Mouse (Mus musculus) left cerebral cortex, postnatal 14 days (tissue): ENCODE data around the gene Cops6. TPM values are rescaled to one million over a fixed set of nuclear protein-coding genes. Genes with fewer than 3 reads are reported as not detected.

Experiments used
- DNase-seq, 2 experiments: peaks; one replicate each; pipeline ENCODE4 v3.0.0; 2021 to 2022; ENCODE audit warnings: low spot score in 2 of 2, mixed read lengths in 1 of 2
- intact Hi-C: fragments of 180-260 bp; cut with DNase I; formaldehyde crosslinking; loops from one replicate; pipeline ENCODE4 v1.15.1; 2025
- long read RNA-seq, 2 experiments: library from polyadenylated mRNA; stranded (forward); transcript quantifications; one replicate each; pipeline ENCODE4 v2.0.0; 2021
- total RNA-seq, 2 experiments: library from RNA; stranded (reverse); gene quantifications; 2 replicates each; pipeline ENCODE4 v1.2.3; 2021

Gene Cops6
- total RNA-seq, result 100 to 1,000 TPM; 137 to 142 TPM
- long read RNA-seq, experiment 1, transcript Cops6-202 (10 exons, 1,098 nt), result minor isoform, 12 of 331 reads
- long read RNA-seq, experiment 1, transcript Cops6-201 (10 exons, 1,787 nt), result major isoform, 292 of 331 reads
- long read RNA-seq, experiment 1, partial matches to known transcripts, result 18 of 331 reads
- long read RNA-seq, experiment 1, other reads (novel, unspliced or antisense), result 9 of 331 reads
- long read RNA-seq, experiment 2, transcript Cops6-202 (10 exons, 1,098 nt), result minor isoform, 8 of 261 reads
- long read RNA-seq, experiment 2, transcript Cops6-201 (10 exons, 1,787 nt), result major isoform, 238 of 261 reads
- long read RNA-seq, experiment 2, partial matches to known transcripts, result 11 of 261 reads
- long read RNA-seq, experiment 2, other reads (novel, unspliced or antisense), result 4 of 261 reads

DNA sequence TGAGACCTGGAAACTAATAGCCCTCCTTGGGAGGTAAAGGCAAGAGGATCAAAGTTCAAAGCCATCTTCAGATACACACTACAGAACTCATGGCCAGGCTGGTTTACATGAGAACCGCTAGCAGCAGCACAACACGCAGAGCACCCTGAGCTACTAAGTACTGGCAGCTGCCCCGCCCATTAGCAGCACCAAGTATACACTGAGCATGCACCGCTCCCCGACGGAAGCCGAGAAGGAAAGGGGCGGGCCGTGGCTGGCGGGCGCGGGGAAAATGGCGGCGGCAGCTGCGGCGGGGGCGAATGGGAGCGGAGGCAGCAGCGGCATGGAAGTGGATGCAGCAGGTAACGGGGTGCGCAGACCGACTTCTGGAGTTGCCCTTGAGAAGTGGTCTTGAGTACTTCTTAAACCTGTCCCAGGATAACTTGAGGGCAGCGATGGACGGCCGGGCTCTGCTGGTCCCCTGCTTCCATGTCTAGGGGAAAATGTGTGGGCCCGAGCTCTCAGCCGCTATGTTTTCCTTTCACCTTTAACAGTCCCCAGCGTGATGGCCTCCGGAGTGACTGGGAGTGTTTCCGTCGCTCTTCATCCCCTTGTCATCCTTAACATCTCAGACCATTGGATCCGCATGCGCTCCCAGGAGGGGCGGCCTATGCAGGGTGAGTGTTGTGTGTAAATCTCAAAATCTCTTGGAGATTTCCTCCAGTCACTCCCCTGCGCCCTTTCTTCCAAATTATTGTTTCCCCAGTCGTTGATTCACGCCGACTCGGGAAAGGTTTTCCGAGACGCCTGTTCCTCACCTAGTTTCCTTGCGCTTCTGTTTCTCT lies at the start of gene Cops6:
Gene Cops6, plus strand, starts transcription at position 230 of the 824 bp plus-strand sequence.
- peak; percentile 94 to 95 for DNase-seq
- intact Hi-C loops, result loop anchor here (1.0 kb wide), 1 partner anchor 26 kb away; the partner anchor contains the start of genes Cnpy4 and Taf6

DNA sequence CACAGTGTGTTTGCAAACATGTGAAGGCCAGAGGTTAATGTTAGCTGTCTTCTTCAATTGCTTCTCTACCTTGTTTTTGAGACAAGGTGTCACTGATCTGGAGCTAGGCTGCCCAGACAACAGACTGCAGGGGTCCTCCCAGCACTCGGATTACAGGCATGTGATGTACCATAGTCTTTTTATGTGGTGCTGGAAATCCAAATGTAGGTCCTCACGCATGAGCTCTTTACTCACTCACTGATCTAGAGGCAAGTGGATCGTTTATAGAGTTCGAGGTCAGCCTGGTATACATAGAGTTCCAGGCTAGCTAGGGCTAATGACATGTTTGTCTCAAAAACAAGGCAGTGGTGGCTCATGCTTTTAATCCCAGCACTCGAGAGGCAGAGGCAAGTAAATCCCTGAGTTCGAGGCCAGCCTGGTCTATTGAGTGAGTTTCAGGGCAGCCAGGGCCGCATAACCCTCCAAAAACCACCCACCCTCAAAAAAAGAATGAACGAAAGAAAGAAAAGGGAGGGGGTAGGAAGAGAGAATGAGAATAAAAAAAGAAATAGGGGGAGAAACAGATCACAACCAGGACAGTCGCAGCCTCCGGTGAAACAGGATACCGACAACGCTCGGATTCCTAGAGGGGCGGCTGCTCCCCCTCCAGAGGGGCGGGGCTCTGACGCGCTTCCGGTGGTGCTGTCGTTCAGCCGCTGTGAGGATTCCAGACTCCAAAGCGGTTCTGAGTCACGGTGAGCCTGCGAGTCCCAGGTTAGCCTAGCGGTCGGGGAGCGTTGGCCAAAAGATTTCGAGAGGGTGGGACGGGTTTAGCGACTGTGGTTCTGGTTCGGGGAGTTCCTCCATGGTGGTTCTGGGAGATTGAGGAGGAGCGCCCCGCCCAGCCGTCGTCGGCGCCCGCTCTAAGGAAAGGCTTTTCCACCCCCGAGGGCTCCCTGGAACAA lies 44.3 kb upstream of the Cops6 start, which contains the start of gene Zscan21:
Gene Zscan21, plus strand, starts transcription at position 649 of the 944 bp plus-strand sequence.
- DNase-seq, result peak; percentile 86 to 88
- intact Hi-C loops, result loop anchor here (10.0 kb wide), 2 partner anchors 232 to 332 kb away; partner anchors contain the start of genes Mepce and Zcwpw1

DNA sequence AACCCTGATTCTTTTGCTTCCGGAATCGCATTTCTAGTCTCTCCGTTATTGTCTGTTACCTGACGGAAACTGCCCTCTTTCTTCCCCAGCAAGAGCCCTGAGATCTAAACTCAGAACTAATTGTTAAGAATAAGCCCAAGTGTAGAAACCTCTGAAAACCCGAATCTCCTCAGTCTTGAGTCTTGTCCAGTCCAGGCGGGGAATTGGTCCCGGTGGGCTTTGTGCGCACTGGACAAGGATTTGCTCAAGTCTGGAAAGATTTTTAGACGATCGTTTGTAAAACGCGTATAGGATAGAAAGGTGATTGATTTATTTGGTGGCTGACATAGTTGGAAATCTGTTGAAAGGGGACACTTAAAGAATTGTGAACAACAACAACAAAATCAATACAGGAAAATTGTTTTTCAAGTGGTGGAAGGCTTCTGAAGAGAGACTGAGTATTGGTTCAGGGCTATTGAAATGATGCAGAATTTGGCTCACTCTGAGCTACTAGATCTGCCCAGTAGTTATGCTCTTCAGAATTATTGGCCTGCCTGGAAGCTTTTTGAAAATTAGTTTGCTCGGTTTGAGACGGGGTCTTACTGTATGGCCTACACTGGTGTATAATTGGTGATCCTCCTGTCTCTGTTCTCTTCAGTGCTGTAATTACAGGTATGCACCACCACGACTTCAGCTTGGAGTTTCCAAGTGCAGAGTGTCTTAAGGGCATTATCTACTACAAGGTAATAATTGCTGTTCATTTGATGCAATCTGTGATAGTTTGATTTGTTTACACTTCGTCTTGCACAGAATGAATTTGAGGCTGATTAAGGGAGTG lies 43.5 kb upstream of the Cops6 start:
- no peak for DNase-seq
- intact Hi-C loops, result loop anchor here (10.0 kb wide), 2 partner anchors 233 to 333 kb away; partner anchors contain the start of genes Mepce and Zcwpw1

DNA sequence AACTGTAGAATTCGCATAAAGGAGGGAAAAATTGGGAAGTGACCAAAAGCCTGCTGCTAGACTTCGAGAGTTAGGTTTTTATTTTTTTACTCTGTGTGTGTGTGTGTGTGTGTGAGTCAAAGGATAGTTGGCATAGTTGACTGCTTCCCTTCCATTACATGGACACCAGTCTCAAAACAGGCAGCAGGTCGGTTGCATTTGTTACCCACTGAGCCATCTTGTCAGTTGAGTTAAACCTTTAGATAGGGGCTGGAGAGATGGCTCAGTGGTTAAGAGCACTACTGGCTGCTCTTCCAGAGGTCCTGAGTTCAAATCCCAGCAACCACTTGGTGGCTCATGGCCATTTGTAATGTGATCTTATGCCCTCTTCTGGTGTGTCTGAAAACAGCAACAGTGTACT lies 42.8 kb upstream of the Cops6 start:
- intact Hi-C loops, result loop anchor here (10.0 kb wide), 2 partner anchors 233 to 333 kb away; partner anchors contain the start of genes Mepce and Zcwpw1
- DNase-seq, result no peak

DNA sequence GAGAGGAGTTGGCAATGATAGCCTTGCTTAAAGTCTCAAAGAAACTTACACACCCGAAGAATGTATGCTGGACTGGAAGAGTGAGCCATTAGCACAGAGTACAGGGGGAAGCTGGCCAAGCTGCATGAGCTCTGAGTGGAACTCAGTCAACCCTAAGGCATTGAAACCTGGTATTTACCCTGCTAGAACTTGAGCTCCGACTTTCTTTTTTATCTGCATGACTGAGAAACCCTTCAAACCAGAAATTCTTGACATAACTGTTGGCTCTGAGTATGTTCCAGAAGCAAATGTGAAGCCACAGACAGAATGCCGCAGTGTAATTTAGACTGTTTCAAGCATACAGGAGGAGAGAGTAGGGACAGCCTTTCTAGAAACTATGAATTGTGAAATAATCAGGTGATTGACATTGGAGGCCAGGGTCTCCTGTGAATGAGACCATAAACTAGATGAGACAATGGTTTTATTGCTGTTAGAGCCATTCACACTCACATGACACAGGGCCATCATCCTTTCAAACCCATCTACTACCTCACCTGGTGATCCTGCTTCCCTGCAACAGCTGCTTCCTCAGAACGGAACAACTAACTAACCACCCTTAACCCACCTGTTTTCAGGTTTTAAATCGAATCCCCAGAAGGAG lies 28.3 kb upstream of the Cops6 start:
- no peak for DNase-seq
- intact Hi-C loops, result no loop called here

DNA sequence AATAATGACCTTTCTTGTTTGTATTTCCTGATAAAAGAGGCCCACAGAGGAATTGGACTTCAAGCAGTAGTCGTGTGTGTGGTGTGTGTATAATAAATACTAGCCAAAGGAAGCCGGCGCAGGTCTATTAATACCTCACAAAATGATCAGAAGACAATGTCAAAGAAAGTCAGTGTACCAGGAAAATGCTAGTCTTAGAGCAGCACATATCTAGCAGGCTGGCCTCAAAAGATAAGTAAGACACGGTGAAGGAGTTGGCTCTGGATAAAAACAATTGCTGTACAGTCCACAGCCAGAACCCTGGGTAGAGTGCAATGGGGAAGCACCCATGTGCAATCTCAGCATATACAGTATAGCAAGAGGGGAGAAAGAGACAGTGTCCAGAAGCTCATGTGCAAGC lies 23.6 kb upstream of the Cops6 start:
- intact Hi-C loops, result no loop called here
- DNase-seq, result no peak

DNA sequence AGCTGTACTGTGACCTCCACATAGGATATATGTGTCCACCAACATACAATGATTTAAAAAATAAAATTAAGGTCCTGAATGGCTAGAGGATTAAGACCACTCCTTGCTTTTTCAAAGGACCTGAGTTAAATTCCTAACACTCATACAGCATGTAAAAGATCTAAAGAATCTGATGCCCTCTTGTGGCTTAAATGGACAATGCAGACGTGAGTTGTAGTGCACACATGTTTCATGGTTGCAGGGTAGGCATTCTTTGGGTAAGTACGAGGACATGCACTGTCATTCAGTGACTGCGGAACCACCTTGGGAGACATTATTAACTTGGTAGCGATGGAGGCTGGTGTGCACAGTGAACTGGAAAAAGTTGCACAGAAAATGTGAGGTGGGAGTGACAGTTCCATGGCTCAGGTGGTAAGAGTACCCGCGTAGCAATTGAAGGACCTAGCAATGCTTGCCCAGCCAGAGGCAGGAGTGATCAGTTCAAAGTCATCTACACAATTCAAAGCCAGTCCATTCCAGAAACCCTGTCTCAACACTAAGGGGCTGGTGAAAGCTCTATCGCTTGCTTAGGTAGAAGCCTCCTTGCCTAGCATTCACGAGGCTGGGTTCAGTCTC lies 22.8 kb upstream of the Cops6 start:
- peak; percentile 36 to 48 for DNase-seq
- intact Hi-C loops, result no loop called here

DNA sequence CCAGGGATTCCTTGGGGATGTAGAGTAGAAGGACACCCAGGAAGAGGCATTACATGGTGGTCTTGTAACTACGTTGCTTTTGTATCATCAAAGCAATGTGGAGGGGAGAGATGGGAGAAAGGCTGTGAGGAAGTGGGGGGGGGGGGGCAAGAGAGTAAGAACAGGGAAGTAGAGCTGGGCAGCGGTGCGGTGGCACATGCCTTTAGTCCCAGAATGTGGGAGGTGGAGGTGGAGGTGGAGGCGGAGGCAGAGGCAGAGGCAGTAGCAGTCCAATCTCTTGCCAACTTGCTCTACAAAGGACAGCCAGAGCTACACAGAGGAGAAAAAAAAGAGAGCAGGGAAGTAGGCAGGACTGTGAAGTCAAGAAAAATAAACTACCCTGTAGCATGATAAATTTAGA lies 22.3 kb upstream of the Cops6 start:
- DNase-seq, result no peak
- intact Hi-C loops, result no loop called here

DNA sequence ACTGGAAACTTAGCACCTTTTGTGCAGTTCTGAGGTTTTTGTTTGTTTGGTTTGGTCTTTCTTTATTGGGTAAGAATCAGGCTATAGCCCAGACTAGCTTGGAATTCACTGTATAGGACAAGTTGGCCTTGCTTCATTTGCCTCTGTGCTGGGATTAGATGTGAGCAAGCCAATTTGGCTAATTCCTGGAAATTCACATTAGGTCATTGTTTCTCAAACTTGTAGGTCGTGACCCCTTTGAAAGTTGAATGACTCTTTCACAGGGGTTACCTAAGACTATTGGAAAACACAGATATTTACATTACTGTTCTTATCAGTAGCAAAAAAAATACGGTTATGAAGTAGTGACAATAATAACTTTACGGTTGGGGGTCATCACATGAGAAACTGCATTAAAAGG lies 6.5 kb upstream of the Cops6 start:
- no peak for DNase-seq
- intact Hi-C loops, result no loop called here

DNA sequence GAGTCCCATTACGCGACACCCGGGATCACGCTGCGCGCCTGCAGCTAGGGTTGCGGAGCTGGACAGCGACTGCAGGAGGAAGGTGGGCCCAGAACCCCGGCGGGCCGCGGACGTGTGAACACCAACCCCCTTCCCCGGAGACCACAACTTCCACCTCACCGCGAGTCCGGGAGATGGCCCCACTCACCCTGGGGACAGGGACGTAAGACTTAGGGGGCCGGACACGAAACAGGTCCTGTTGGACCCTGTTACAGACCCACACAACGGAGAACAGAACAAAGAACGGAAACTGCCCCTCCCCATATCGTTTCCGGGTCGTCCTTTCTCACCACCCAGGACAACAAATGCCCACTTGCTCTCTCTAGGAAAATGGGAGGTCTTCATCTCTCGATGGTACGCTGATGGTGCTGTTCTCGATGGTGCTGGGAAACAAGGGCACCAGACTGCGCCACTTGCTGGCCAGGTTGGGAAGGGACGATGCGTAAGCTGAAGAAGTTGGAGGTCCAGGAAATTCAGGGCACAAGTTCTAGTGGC lies 5.4 kb upstream of the Cops6 start, which contains the start of gene Zfp113:
Gene Zfp113, minus strand, starts transcription at position 302 of the 534 bp plus-strand sequence.
- intact Hi-C loops, result loop anchor here (5.0 kb wide), 1 partner anchor 368 kb away; the partner anchor contains the start of genes Mepce and Zcwpw1
- peak; percentile 89 to 96 for DNase-seq

DNA sequence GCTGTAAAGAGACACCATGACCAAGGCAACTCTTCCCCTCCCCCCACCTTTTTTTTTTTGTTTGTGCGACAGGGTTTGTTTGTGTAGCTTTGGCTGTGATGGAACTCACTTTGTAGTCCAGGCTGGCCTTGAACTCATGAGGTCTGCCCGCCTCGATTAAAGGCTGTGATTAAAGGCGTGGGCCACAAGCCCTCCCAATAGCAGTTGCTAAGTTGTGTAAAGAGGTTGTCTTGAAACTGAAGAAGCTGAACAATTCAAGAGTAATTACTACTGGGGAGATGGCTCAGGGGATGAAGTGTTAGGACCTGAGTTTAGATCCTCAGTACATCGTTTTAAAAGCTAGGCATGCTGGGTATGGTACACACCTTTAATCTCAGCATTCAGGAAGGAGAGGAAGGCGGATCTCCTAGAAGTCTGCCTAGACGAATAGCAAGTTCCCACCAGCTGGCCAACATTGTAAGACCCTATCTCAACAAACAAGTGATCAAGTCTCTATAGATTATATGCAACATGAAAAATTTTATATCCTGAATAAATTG lies 578 bp upstream of the Cops6 start:
- intact Hi-C loops, result no loop called here
- DNase-seq, result no peak

DNA sequence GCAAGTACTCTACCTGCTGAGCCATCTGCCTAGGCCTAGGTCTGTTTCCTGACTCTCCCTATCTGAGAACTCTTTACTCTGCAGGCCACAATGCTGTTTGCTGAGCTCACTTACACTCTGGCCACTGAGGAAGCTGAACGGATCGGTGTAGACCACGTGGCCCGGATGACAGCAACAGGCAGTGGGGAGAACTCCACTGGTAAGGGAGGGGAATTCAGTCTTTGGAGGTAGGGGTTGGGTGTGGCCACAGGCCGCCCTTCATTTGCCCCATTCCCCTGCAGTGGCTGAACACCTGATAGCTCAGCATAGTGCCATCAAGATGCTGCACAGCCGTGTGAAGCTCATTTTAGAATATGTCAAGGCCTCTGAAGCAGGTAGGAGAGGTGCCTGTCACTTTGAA lies 2.2 kb downstream of the Cops6 start:
- intact Hi-C loops, result no loop called here
- DNase-seq, result no peak

DNA sequence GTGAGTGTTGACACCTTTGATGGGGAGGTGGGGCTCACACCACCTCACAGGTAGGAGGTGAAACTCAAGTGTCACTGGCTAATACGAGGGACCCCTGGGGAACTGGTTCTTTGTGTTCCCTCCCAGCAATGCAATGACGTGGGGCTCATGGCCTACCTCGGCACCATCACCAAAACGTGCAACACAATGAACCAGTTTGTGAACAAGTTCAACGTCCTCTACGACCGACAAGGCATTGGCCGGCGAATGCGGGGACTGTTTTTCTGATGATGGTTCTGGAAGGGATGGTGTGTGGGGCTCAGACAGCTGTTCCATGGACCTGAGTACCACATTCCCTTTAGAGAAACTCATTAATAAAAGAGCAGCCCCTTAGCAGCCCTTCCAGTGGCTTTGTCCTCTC lies 2.7 kb downstream of the Cops6 start:
- no peak for DNase-seq
- intact Hi-C loops, result no loop called here

DNA sequence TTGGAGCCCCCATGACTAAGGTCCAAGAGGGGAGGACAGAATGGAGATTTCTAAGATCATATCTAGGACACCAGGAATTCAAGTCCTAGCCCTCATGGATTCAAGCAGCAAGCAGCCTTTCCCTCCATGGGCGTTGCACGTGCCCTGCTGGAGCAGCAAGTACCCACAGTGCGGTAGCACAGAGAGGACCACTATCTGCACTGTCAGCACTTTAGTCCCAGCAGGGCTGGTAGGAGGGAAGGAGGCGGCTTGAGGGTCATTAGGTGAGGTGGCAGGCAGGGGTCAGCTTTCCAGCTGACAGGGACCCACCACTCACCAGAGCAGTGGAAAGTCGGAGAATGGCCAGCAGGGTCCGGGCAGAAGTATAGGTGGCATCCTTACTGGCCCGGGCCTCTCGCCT lies 4.7 kb downstream of the Cops6 start:
- intact Hi-C loops, result no loop called here
- DNase-seq, result no peak

DNA sequence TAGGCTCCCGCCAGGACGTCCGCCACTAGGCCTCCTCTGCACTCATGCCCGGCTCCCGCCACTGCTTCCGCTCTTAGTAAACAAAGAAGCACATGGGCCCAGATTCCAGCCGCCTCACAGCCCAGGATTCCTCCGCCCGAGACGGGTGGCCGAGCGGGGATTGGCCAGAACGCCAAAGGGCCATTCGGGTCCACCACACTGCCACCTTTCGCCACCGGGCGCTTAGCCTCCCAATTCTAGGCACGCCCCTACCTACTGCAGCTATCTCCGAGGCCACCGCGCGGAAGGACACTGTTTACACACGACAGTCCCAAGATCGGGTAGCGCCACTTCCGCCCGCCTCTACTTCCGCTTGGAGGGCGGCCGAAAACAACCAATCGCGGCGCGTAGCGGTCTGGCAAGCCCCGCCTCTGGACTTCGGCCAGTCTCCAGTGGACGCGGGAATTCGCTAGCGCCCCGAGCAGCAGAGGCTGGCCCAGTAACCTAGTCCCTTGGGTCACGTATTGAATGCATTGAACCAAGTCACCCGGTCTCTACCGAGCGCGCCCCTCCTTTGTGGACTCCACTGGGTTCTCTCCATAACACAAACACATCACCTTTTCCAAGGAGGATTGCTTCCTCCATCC lies 10.2 kb downstream of the Cops6 start:
- intact Hi-C loops, result no loop called here
- DNase-seq, result peak; percentile 95 to 97
